Mouse (Mus musculus) C2C12 (cell line): ENCODE results near the gene Gm5615. TPM values are rescaled to one million over a fixed set of nuclear protein-coding genes. Genes with fewer than 3 reads are reported as not detected.

Source experiments
- H3K27me3 ChIP-seq: one replicate; pipeline ENCODE4 v1.6.1; 2011; ENCODE audit not compliant: control insufficient read depth, insufficient read depth, insufficient read length
- H3K36me3 ChIP-seq: one replicate; pipeline ENCODE4 v1.6.1; 2011; ENCODE audit not compliant: control insufficient read depth, insufficient read depth
- H3K4me3 ChIP-seq: one replicate; pipeline ENCODE4 v1.5.1; 2011; ENCODE audit warnings: mild to moderate bottlenecking, control low read depth; ENCODE audit not compliant: poor library complexity, insufficient read depth, severe bottlenecking
- H3K79me2 ChIP-seq: one replicate; pipeline ENCODE4 v1.6.1; 2011; ENCODE audit not compliant: control insufficient read depth, insufficient read depth
- H3K79me3 ChIP-seq: one replicate; pipeline ENCODE4 v1.6.1; 2011; ENCODE audit warnings: low read depth, control low read depth
- H3ac ChIP-seq: one replicate; pipeline ENCODE3; 2011; ENCODE audit warnings: low read depth; ENCODE audit not compliant: control insufficient read depth, insufficient read length
- CEBPB ChIP-seq: IDR thresholded peaks from one replicate; pipeline ENCODE4 v1.6.1; 2011; ENCODE audit warnings: low read depth, mild to moderate bottlenecking, control low read depth, moderate library complexity
- CTCF ChIP-seq: IDR thresholded peaks from one replicate; pipeline ENCODE4 v1.5.1; 2011; ENCODE audit not compliant: control insufficient read depth, insufficient read depth, insufficient read length
- FOSL1 ChIP-seq: IDR thresholded peaks from one replicate; pipeline ENCODE4 v1.8.0; 2011; ENCODE audit warnings: mild to moderate bottlenecking, low read length; ENCODE audit not compliant: poor library complexity, insufficient read depth, severe bottlenecking
- MAX ChIP-seq: IDR thresholded peaks from one replicate; pipeline ENCODE4 v1.6.1; 2011; ENCODE audit warnings: mild to moderate bottlenecking, control low read depth
- MYOD1 ChIP-seq: IDR thresholded peaks from one replicate; pipeline ENCODE4 v1.6.1; 2011; ENCODE audit warnings: low read depth; ENCODE audit not compliant: control insufficient read depth, insufficient read length
- MYOG ChIP-seq: IDR thresholded peaks from one replicate; pipeline ENCODE4 v1.6.1; 2011; ENCODE audit not compliant: control insufficient read depth, insufficient read length; ENCODE audit errors: extremely low read depth
- USF1 ChIP-seq: IDR thresholded peaks from one replicate; pipeline ENCODE4 v1.6.1; 2011; ENCODE audit warnings: low read depth, mild to moderate bottlenecking, control low read depth, moderate library complexity
- long read RNA-seq, 2 experiments: library from polyadenylated mRNA; unstranded; transcript quantifications; one replicate each; pipeline ENCODE4 v2.0.0; 2019 to 2020
- polyA plus RNA-seq: library from polyadenylated mRNA; unstranded; fragments of >200 nt; fragmentation: generic; extraction: Trizol; gene quantifications from one replicate; pipeline ENCODE4 v1.2.1, GENCODE M21; 2012; ENCODE audit warnings: missing spikeins

Gene Gm5615
- not detected for polyA plus RNA-seq
- long read RNA-seq, experiment 1 = 0 reads
- long read RNA-seq, experiment 2 = 0 reads

DNA sequence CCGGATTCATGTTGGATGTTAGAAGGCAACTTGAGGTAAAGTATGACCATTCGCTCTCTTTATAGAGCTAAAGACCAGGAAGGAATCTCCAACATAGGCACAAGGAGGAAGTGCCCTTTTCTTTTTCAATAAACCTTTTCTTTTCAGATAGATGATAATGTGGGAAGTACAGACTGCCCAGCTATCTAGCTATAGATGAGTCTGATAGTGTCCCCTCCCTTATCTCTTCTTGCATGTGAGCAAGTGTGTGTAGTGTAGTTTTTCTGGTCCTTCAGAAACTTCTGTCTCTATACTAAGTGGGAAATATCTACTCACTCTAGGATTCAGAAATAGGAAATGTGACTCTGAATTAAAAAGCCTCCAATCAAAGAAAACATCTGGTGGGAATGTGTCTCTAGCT, at the start of gene Gm5615:
Gene Gm5615, minus strand, starts transcription at position 101 of the 400 bp plus-strand sequence.
- H3K79me3 ChIP-seq = no peaks in the 10 kb centered on the region
- H3K79me2 ChIP-seq = no peaks in the 10 kb centered on the region
- no peak within 1 kb of the TSS for H3ac ChIP-seq
- no peak for TF ChIP-seq MYOG
- H3K4me3 ChIP-seq = no peak within 1 kb of the TSS
- no peaks in the 10 kb centered on the region for H3K36me3 ChIP-seq
- no peaks in the 10 kb centered on the region for H3K27me3 ChIP-seq

DNA sequence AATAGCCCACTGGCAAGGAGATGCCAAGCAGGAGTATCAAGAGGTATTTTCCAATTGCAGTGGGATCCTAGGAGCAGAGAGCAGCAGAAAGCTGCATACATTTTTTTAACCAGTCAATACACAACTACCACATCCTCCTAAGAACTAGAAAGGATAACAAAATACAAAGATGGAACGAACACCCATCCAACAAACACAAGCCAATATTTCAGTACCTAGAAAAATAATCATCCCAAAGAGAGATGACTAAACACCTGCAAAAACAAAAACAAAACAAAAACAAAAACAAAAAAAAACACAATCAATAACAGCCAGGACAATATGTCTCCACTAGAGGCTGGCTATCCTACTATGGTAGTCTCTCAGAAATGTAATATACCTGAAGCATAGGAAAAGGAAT, 40.8 kb upstream of the Gm5615 start, which contains the start of gene Gm17689:
Gene Gm17689, minus strand, starts transcription at position 101 of the 400 bp plus-strand sequence.
- Histone ChIP-seq H3ac (no peak within 1 kb of the TSS), H3K79me2 (no peaks in the 10 kb centered on the region), H3K27me3 (no peaks in the 10 kb centered on the region), H3K36me3 (no peaks in the 10 kb centered on the region), H3K4me3 (no peak within 1 kb of the TSS), H3K79me3 (no peaks in the 10 kb centered on the region)
- no peak for TF ChIP-seq CTCF

DNA sequence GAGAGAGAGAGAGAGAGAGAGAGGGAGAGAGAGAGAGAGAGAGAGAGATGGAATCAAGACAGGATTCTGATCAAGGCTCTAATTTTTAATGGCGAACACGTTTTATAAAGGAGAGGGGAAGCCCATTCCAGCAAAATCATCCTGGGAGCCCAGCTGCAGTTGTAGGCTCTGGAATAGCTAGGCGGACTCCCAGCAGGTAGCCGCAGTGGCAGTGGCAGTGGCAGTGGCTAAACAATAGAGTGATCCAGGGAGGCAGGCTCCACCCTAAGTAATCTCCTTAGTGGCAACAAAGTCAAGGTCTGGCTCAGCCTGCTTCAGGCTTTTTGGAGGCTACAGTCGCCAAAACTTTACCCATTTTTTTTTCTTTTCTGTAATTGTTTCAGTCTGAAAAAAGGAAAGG, 37.6 kb downstream of the Gm5615 start:
- no peaks in the 10 kb centered on the region for H3K79me3 ChIP-seq
- TF ChIP-seq USF1 (no peak), FOSL1 (no peak), CEBPB (no peak), MYOD1 (no peak), CTCF (no peak)

GRCm38 (mm10) chr9:36495824-36496223, 45.9 kb downstream of the Gm5615 start:
- no peaks in the 10 kb centered on the region for H3K27me3 ChIP-seq
- H3K79me3 ChIP-seq = no peaks in the 10 kb centered on the region
- H3K4me3 ChIP-seq = no peak overlapping the region
- TF ChIP-seq CTCF = no peak
- no peak for TF ChIP-seq MYOG
- TF ChIP-seq USF1 = no peak
- TF ChIP-seq CEBPB = no peak
- no peak for TF ChIP-seq MAX
- H3K36me3 ChIP-seq = no peaks in the 10 kb centered on the region
- no peak overlapping the region for H3ac ChIP-seq
- no peaks in the 10 kb centered on the region for H3K79me2 ChIP-seq

More for the DNA sequence above, 37.6 kb downstream of the Gm5615 start:
- Histone ChIP-seq H3ac (no peak overlapping the region), H3K79me2 (no peaks in the 10 kb centered on the region), H3K27me3 (no peaks in the 10 kb centered on the region), H3K36me3 (no peaks in the 10 kb centered on the region), H3K4me3 (no peak overlapping the region)

DNA sequence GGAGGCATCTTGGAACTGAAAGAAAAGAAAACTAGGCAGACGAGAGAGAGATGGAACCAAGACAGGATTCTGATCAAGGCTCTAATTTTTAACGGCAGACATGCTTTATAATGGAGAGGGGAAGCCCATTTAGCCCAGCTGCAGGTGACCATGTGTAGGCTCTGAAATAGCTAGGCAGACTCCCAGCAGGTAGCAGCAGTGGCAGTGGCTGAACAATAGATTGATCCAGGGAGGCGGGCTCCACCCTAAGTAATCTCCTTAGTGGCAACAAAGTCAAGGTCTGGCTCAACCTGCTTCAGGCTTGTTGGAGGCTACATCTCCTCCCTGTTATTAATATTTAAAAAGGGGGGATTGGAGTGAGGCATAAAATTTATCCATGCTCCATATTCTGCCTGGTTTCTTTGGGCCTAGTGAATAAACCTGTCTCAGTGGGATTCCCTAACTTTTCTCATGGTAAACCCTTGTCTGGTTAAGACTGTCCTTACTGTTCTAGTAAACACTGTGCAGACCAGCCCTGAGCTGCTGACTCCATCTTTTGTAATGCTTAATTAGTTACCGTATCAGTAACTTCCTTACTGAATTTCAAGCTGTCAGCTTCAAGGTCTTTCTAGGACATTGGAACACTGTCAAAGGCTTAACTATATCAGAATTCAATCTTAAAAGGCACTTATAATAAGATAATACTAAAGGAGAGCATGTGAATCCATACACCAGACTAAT, 47.1 kb downstream of the Gm5615 start:
- TF ChIP-seq FOSL1 = no peak
- no peak for TF ChIP-seq MYOG
- TF ChIP-seq CTCF = no peak
- TF ChIP-seq USF1 = no peak
- no peak for TF ChIP-seq MAX
- TF ChIP-seq MYOD1 = no peak
- TF ChIP-seq CEBPB = no peak
- Histone ChIP-seq H3K79me2 (no peaks in the 10 kb centered on the region), H3K4me3 (no peak overlapping the region), H3K79me3 (no peaks in the 10 kb centered on the region), H3K36me3 (no peaks in the 10 kb centered on the region), H3ac (no peak overlapping the region), H3K27me3 (no peaks in the 10 kb centered on the region)

Other genes with a start within 250 kb of the Gm5615 start
- gene Gm7257, start 110.1 kb downstream of the Gm5615 start, polyA plus RNA-seq = not detected
- not detected for gene Gm9513, start 66.3 kb downstream of the Gm5615 start, polyA plus RNA-seq
- gene Gm17689, start 40.7 kb upstream of the Gm5615 start, polyA plus RNA-seq = not detected
- gene A630095E13Rik, start 101.4 kb upstream of the Gm5615 start, polyA plus RNA-seq = 0.07 TPM
- gene Acrv1, start 151.3 kb upstream of the Gm5615 start, polyA plus RNA-seq = 0.04 TPM
- 6.4 TPM for gene Chek1, start 185.1 kb upstream of the Gm5615 start, polyA plus RNA-seq
- gene Stt3a, start 225.7 kb upstream of the Gm5615 start, polyA plus RNA-seq = 287 TPM